Mouse (Mus musculus) stomach, postnatal 0 days (tissue): ENCODE data around the gene Rpl5. TPM values are rescaled to one million over a fixed set of nuclear protein-coding genes. Genes with fewer than 3 reads are reported as not detected.

Experiments used
- ATAC-seq: fragments of 200-750 bp; cut with Nextera tagmentation; 2 replicates; pipeline ENCODE4 v1.8.0; 2017; ENCODE audit not compliant: low FRiP score, low TSS enrichment
- DNase-seq: peaks from one replicate; pipeline ENCODE4 v3.0.0-alpha.2; 2016; ENCODE audit warnings: low spot score
- H3K27ac ChIP-seq: fragments of 300-500 bp; sonication (generic); replicated peaks from 2 replicates; pipeline ENCODE4 v1.5.1; 2014; ENCODE audit warnings: mild to moderate bottlenecking, control low read depth
- H3K27me3 ChIP-seq: fragments of 300-500 bp; sonication (generic); 2 replicates; pipeline ENCODE4 v1.6.1; 2014; ENCODE audit warnings: low read length; ENCODE audit not compliant: control insufficient read depth, insufficient read depth
- H3K36me3 ChIP-seq: fragments of 300-500 bp; sonication (generic); 2 replicates; pipeline ENCODE4 v1.6.1; 2014; ENCODE audit warnings: low read length, mixed read lengths; ENCODE audit not compliant: control insufficient read depth, insufficient read depth
- H3K4me1 ChIP-seq: fragments of 300-500 bp; sonication (generic); replicated peaks from 2 replicates; pipeline ENCODE4 v1.6.1; 2014; ENCODE audit warnings: antibody characterized with exemption; ENCODE audit not compliant: control insufficient read depth, insufficient read depth
- H3K4me2 ChIP-seq: fragments of 300-500 bp; sonication (generic); replicated peaks from 2 replicates; pipeline ENCODE4 v1.6.1; 2014; ENCODE audit warnings: low read depth, mild to moderate bottlenecking, control low read depth, moderate library complexity
- H3K4me3 ChIP-seq: fragments of 300-500 bp; sonication (generic); 2 replicates; pipeline ENCODE4 v1.5.1; 2014; ENCODE audit warnings: low read depth, low read length, control low read depth
- H3K9ac ChIP-seq: fragments of 300-500 bp; sonication (generic); 2 replicates; pipeline ENCODE4 v1.6.1; 2014; ENCODE audit warnings: mild to moderate bottlenecking, low read length, control low read depth, mixed read lengths
- H3K9me3 ChIP-seq: fragments of 300-500 bp; sonication (generic); 2 replicates; pipeline ENCODE4 v1.6.1; 2016; ENCODE audit warnings: low read length; ENCODE audit not compliant: control insufficient read depth
- CTCF ChIP-seq: IDR thresholded peaks from 2 replicates; pipeline ENCODE4 v1.5.1; 2016; ENCODE audit warnings: antibody characterized with exemption, low read depth, mild to moderate bottlenecking, moderate library complexity
- EP300 ChIP-seq: optimal IDR thresholded peaks from 2 replicates; pipeline ENCODE3; 2016; ENCODE audit warnings: antibody characterized with exemption
- WGBS: fragments of 180-500 bp; shearing (Covaris S2); extraction: QIAGEN DNeasy Blood & Tissue Kit; methylation state at CpG from one replicate; pipeline ENCODE4 v1.1.7; 2014; 5-methylcytosine and 5-hydroxymethylcytosine counted together
- polyA plus RNA-seq: library from polyadenylated mRNA; unstranded; fragments of >200 nt; fragmentation: Nextera tagmentation; extraction: Ambion mirVana; gene quantifications from 2 replicates; pipeline ENCODE4 v1.2.1, GENCODE M21; 2015

The Rpl5 gene
- polyA plus RNA-seq, 1 experiment from 2014 or later, result 35.7 TPM

- no peak for TF ChIP-seq CTCF
- no peak for TF ChIP-seq EP300
- DNase-seq, result no peak
- Histone ChIP-seq H3K27ac (no peak overlapping the region), H3K9me3 (no peaks in the 10 kb centered on the region), H3K4me2 (no peak overlapping the region), H3K4me3 (no peak overlapping the region), H3K4me1 (no peaks in the 10 kb centered on the region), H3K9ac (no peak overlapping the region), H3K36me3 (peaks cover 18% of the 10 kb centered on the region), H3K27me3 (no peaks in the 10 kb centered on the region)
- WGBS, result 78% methylated on average over 2 of the region's 2 CpGs
- no peak; the same call in 1 of the 2 replicates for ATAC-seq
Observed at GRCm38 (mm10) chr5:107908514-107909110, 8.3 kb downstream of the Rpl5 start.

GRCm38 (mm10) chr5:107909668-107910067 is 9.4 kb downstream of the Rpl5 start:
- no peaks in the 10 kb centered on the region for H3K27me3 ChIP-seq
- ATAC-seq, result no peak
- 84% methylated on average over 3 of the region's 3 CpGs for WGBS
- no peak overlapping the region for H3K27ac ChIP-seq
- no peak overlapping the region for H3K4me3 ChIP-seq
- no peaks in the 10 kb centered on the region for H3K9me3 ChIP-seq
- no peak overlapping the region for H3K4me2 ChIP-seq
- DNase-seq, result no peak
- H3K9ac ChIP-seq, result no peak overlapping the region
- no peaks in the 10 kb centered on the region for H3K4me1 ChIP-seq
- TF ChIP-seq CTCF (no peak), EP300 (no peak)
- peaks cover 15% of the 10 kb centered on the region for H3K36me3 ChIP-seq

GRCm38 (mm10) chr5:107910084-107910616 is 9.8 kb downstream of the Rpl5 start:
- no peak overlapping the region for H3K9ac ChIP-seq
- H3K9me3 ChIP-seq, result no peaks in the 10 kb centered on the region
- H3K4me3 ChIP-seq, result no peak overlapping the region
- H3K36me3 ChIP-seq, result peaks cover 15% of the 10 kb centered on the region
- no peak overlapping the region for H3K4me2 ChIP-seq
- no peaks in the 10 kb centered on the region for H3K4me1 ChIP-seq
- TF ChIP-seq EP300 (no peak), CTCF (no peak)
- no peaks in the 10 kb centered on the region for H3K27me3 ChIP-seq
- 57% methylated on average over 5 of the region's 5 CpGs for WGBS
- DNase-seq, result no peak
- no peak for ATAC-seq
- H3K27ac ChIP-seq, result no peak overlapping the region

GRCm38 (mm10) chr5:107911012-107911411 is 10.7 kb downstream of the Rpl5 start:
- WGBS, result 89% methylated on average over 5 of the region's 5 CpGs
- Histone ChIP-seq H3K9ac (no peak overlapping the region), H3K9me3 (no peaks in the 10 kb centered on the region), H3K27ac (no peak overlapping the region), H3K4me1 (no peaks in the 10 kb centered on the region), H3K4me3 (no peak overlapping the region), H3K36me3 (peaks cover 14% of the 10 kb centered on the region), H3K27me3 (no peaks in the 10 kb centered on the region), H3K4me2 (no peak overlapping the region)
- DNase-seq, result no peak
- TF ChIP-seq EP300 (no peak), CTCF (no peak)
- ATAC-seq, result no peak

GRCm38 (mm10) chr5:107915280-107915679 is 15.0 kb downstream of the Rpl5 start:
- TF ChIP-seq EP300 (no peak), CTCF (no peak)
- Histone ChIP-seq H3K27ac (no peak overlapping the region), H3K4me1 (no peaks in the 10 kb centered on the region), H3K27me3 (no peaks in the 10 kb centered on the region), H3K4me2 (no peak overlapping the region), H3K9ac (no peak overlapping the region), H3K4me3 (no peak overlapping the region), H3K36me3 (no peaks in the 10 kb centered on the region), H3K9me3 (no peaks in the 10 kb centered on the region)
- DNase-seq, result no peak
- 53% methylated on average over 4 of the region's 4 CpGs for WGBS
- no peak for ATAC-seq

GRCm38 (mm10) chr5:107921400-107922252 is 21.3 kb downstream of the Rpl5 start:
- TF ChIP-seq EP300, result no peak
- TF ChIP-seq CTCF, result peak; percentile 97
- 80% methylated on average over 2 of the region's 2 CpGs for whole genome bisulfite sequencing
- Histone ChIP-seq H3K27me3 (no peaks in the 10 kb centered on the region), H3K27ac (no peak overlapping the region), H3K36me3 (no peaks in the 10 kb centered on the region), H3K4me1 (no peaks in the 10 kb centered on the region), H3K4me2 (no peak overlapping the region), H3K9me3 (no peaks in the 10 kb centered on the region), H3K4me3 (no peak overlapping the region), H3K9ac (no peak overlapping the region)
- DNase-seq (no peak), ATAC-seq (peak; percentile 71)
